Mouse (Mus musculus): ENCODE results near the gene Plek2.
"Not testable (repeated sequence)": the region's sequence is repeated elsewhere in the genome, so short reads cannot be mapped to it uniquely, and the experiment has no call there.

The Plek2 gene

GRCm38 (mm10) chr12:78906707-78907162 lies at the start of gene Plek2:
Plek2 (minus strand) TSS chr12:78906964.
- peak; percentile 61 for DNase-seq (ENCODE audit: extremely low spot score)

- no peak for DNase-seq (ENCODE audit: extremely low spot score)
Measured at GRCm38 (mm10) chr12:78956405-78956804, 49.6 kb upstream of the Plek2 start.

GRCm38 (mm10) chr12:78952484-78952883 lies 45.7 kb upstream of the Plek2 start:
- no peak for DNase-seq (ENCODE audit: extremely low spot score)

GRCm38 (mm10) chr12:78952053-78952452 lies 45.3 kb upstream of the Plek2 start:
- no peak for DNase-seq (ENCODE audit: extremely low spot score)

GRCm38 (mm10) chr12:78947661-78948060 lies 40.9 kb upstream of the Plek2 start:
- DNase-seq (ENCODE audit: extremely low spot score) = no peak

GRCm38 (mm10) chr12:78947161-78947560 lies 40.4 kb upstream of the Plek2 start:
- DNase-seq (ENCODE audit: extremely low spot score) = no peak

- no peak for DNase-seq (ENCODE audit: extremely low spot score)
Measured at GRCm38 (mm10) chr12:78942931-78943330, 36.2 kb upstream of the Plek2 start.

GRCm38 (mm10) chr12:78940081-78940480 lies 33.3 kb upstream of the Plek2 start:
- DNase-seq (ENCODE audit: extremely low spot score) = no peak

GRCm38 (mm10) chr12:78939393-78940037 lies 32.8 kb upstream of the Plek2 start:
- no peak for DNase-seq (ENCODE audit: extremely low spot score)

GRCm38 (mm10) chr12:78936494-78936893 lies 29.7 kb upstream of the Plek2 start:
- DNase-seq (ENCODE audit: extremely low spot score) = no peak

GRCm38 (mm10) chr12:78929900-78930299 lies 23.1 kb upstream of the Plek2 start:
- DNase-seq (ENCODE audit: extremely low spot score) = no peak

- DNase-seq (ENCODE audit: extremely low spot score) = no peak
Measured at GRCm38 (mm10) chr12:78927287-78927686, 20.5 kb upstream of the Plek2 start.

GRCm38 (mm10) chr12:78923539-78924189 lies 16.9 kb upstream of the Plek2 start:
- DNase-seq (ENCODE audit: extremely low spot score) = no peak

- not testable (repeated sequence) for DNase-seq (ENCODE audit: extremely low spot score)
Measured at GRCm38 (mm10) chr12:78922977-78923376, 16.2 kb upstream of the Plek2 start.

- DNase-seq (ENCODE audit: extremely low spot score) = no peak
Measured at GRCm38 (mm10) chr12:78922058-78922457, 15.3 kb upstream of the Plek2 start.

- DNase-seq (ENCODE audit: extremely low spot score) = no peak
Measured at GRCm38 (mm10) chr12:78921421-78921820, 14.7 kb upstream of the Plek2 start.

GRCm38 (mm10) chr12:78919079-78919712 lies 12.4 kb upstream of the Plek2 start:
- DNase-seq (ENCODE audit: extremely low spot score) = peak; percentile 68

GRCm38 (mm10) chr12:78918227-78919078 lies 11.7 kb upstream of the Plek2 start:
- DNase-seq (ENCODE audit: extremely low spot score) = peak; percentile 84

GRCm38 (mm10) chr12:78916278-78916677 lies 9.5 kb upstream of the Plek2 start:
- DNase-seq (ENCODE audit: extremely low spot score) = no peak

GRCm38 (mm10) chr12:78915561-78915960 lies 8.8 kb upstream of the Plek2 start:
- DNase-seq (ENCODE audit: extremely low spot score) = no peak

GRCm38 (mm10) chr12:78914458-78914857 lies 7.7 kb upstream of the Plek2 start:
- no peak for DNase-seq (ENCODE audit: extremely low spot score)
